Mouse (Mus musculus) CD8-positive naive resting alpha-beta T cell, adult 2 months (primary cell): ENCODE results near the gene Spsb3.

Experiments used
- DNase-seq, 2 experiments: peaks; one replicate each; pipeline ENCODE4 v3.0.0; 2022; ENCODE audit warnings: low read depth in 2 of 2, low spot score in 2 of 2

The Spsb3 gene

DNA sequence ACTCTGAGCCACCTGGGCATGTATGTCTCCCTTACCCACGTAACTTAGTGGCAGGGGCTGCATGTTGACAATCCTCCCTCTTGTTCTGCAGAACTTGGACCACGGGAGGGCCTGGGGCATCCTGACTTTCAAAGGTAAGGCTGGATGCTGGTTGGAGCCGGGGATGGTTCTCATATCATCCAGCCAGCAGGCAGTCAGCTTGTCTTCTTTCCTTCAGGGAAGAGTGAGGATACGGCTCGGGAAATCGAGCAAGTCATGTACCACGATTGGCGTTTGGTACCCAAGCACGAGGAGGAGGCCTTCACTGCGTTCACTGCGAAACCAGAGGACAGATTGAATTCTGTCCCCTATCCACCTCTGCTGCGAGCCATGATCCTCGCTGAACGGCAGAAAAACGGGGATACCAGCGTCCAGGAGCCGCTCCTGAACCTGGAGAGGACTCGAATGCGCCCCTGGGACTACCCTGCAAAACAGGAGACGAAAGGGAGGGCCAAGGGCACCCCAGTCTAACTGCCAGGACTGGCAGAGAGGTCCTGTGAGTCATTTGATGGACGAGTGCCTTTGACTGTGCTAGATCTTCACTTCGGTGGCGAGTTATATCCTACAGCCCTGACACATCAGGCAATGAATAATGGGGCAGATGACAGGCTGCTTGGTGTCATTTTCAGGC lies 9.3 kb downstream of the Spsb3 start:
- no peak for DNase-seq

DNA sequence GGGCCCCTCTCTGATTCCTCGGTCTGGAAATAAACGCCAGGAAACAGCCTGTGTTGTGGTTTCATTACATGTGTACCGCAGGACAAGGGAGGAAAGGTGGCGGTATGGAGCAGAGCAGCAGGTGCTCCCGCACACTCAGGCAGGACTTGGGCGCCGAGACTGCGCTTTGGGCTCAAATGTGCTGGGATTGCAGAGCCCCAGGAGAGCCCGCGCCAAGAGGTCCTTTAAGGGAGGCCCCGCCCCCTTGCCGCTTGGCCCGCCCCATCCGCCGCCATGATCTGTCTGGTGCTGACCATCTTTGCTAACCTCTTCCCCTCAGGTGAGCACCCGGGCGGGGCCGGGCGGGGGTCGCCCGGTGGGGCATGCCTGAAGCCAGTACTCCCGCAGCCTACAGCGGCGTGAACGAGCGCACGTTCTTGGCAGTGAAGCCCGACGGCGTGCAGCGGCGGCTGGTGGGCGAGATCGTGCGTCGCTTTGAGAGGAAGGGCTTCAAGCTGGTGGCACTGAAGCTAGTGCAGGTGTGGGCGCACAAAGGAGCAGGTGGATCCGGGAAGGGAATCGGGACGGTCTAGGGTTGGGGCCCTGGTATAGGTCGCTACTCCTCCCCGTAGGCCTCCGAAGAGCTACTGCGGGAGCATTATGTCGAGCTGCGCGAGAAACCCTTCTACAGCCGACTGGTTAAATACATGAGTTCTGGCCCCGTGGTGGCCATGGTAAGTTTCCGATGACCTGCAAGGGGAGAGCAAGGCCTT lies 10.0 kb downstream of the Spsb3 start, which contains the start of gene Nme3:
TSS of gene Nme3 (plus strand) at position 260 of the 752 bp plus-strand sequence.
- peak; percentile 36 to 55 for DNase-seq

DNA sequence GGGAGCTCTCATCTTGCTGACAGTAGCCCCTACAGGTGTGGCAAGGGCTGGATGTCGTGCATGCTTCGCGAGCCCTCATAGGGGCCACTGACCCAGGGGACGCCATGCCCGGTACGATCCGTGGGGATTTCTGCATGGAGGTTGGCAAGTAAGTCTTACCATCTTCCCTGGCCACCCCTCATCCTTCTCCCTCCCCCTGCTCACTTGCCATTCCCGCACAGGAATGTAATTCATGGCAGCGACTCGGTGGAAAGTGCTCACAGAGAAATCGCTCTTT lies 10.5 kb downstream of the Spsb3 start:
- DNase-seq = no peak

DNA sequence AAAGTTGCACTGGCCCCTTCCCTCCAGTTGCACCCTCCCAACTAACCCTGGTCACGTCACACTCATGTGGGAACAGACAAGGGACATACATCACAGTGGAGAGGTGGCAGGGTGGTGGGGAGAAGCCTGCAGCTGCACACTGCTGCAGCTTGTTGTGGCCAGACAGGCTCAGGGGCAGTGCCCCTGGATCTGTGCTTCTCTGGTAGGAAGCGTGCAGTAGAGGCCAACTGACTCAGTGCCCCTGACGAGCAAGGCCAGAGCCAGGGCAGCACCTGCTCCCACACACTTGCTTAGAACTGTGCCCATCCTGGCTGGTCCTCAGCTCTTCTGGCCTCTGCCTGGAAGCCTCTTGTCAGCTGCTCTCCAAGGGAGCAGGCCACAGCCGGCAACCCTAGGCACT lies 11.2 kb downstream of the Spsb3 start:
- DNase-seq = no peak

DNA sequence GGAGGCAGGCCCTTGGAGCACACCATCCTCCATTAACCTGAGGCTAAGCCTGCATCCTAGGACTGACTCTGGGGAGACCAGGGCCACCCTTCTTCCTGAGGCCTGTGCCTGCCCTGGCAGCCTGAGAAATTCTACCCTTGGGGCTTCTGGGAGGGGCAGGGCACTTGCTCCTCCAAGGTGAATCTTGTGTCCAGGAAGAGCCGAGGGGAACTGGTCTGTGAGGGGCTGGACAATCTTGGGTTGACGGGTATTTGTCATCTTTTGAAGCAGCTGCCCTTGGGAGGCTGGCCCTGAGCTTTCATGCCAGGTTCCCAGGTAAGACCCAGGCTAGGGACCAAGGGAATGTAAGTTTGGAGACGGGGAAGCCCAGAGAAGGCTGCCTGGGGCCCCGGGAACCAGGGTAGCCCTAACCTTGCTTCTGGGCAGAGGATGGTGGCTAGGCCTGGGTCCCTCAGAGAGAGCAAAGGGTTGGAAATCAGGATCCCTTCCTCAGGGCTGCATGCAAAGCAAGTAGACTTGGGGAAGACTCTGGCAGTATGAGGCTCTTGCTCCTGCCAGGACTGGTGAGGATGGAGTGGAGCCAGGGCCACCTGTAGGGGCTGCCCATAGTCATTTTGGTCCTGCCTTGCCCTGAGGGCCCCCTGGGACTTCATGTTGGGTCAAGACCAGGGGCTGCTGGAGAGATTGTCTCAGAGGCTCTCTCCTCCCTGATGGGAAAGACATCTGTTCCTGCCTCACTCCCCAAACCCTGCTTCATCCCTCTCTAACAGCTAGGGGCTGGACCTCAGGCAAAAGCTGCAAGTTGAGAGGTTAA lies 11.8 kb downstream of the Spsb3 start:
- DNase-seq = no peak

DNA sequence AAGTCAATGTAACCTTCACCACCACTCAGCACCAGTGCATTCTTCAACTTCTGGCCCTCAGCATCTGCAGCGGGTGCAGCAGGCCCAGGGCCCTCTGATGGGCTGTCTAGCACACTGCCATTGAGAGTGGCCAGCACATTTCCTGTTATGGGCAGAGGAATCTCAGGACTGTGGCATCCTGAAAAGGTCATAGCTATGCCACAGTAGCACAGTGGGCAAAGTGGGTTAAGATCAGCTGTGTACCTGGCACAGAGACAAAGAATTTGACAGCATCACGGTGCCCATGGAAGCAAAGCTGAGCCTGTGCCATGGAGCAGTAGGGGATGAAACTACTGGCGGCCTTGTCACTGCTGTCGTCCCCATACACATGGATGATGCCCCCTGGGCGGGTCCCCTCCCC lies 12.7 kb downstream of the Spsb3 start:
- DNase-seq = no peak

DNA sequence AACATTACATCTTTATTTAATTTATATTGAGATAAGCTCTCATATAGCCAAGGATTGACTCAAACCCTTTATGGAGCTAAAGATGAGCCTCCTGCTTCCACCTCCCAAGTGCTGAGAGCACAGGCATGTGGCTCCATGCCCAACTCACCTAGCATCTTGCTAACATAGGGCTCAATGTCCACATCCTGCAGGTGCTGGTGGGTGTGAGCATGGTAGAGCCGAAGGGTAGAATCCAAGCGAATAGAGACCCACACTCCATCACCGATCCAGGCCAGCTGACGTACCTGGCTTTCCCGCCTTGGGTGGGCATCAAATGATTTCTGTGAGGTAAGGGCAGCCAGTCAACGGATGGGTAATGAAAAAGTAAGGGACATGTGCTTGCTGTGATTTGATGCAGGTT lies 13.6 kb downstream of the Spsb3 start:
- DNase-seq = no peak

DNA sequence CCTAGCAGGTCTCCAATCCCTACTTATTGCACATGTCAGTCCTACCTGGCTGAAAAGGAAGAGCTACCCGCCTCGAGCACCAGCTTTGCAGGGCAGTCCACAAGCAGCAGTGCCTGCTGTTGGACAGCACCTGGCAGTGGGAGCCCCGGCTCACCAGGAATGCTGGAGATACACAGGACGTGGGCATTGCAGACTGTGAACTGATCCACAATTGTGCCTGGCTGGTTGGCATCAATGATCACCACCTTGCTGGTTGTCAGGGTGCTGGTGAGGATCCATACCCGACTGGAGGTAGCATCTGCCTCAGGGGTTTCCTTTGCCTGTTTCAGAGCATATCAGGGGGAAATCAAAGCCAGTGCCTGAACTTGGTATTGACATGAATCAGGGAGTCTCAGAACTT lies 15.7 kb downstream of the Spsb3 start:
- no peak for DNase-seq

DNA sequence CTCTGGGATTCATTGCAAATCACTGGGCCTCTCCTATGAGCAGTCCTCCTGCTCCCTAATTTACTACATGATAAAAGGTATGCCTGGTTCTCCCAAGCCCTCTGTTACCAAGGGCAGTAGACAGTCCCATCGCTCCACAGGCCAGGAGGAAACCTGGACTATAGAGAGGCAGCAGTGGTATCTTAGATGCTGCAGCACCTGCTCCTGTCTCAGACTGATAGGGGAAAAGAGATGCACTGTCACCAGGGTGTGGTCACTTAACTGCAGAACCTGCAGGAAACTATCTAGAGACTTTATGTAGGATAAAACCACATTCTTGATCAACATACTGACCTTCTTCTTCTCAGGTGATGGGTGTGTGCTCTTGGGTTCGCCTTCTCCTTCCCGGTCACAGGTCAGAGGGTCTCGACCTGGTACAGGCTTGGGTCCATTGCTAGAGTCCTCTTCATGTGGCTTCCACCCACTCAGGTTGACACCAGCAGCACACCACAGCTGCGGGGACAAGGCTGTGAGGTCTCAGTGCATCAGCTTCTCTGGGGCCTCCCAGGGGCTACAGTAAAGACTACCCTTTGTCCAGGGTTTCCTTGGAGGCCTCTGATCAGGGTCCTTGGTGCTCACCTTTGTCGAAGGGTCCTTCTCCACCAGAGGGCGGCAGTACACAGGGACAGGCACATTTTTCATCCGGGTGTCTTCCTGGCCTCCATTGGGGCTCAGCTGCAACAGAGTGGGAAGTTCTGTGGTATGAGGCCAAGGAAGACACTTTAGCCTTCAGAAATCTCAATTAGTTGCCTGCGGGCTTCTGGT lies 16.4 kb downstream of the Spsb3 start:
- no peak for DNase-seq

DNA sequence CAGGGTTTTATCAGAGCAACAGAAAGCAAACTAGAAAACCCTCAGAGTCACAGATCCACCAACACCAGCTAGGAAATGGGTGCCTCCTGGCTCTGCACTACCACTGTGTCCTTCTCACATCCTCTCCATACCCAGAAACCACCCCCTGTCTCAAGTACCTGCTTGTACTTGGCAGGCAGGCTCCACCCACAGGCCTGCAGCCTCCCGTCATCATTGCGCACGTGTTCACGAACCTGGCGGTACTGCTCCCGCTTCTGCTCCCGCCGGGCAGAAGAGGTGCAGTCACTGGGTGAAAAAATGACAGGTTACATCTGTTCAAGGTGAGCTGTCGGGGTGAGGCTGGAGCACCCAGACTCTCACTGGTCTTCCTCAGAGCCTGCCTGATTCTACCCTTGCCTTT lies 17.3 kb downstream of the Spsb3 start:
- DNase-seq = no peak

DNA sequence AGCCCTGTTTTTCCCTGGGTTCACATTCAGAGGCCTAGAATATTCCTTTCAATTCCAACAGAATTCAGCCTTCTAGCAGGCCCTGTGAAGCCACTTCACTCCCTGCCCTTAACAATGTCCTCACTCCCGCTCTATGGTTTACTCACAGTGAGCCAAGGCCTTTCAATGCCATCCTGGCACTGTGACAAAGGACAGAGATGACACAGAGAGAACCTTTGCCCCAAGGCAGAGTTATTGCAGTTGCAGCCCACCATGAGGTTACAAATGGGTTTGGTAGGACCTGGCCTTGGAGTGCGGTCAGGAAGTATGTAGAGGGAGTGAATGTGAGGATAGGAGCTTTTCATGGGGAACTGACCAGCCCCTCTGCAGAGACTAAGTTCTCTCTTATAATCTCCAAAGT lies 21.1 kb downstream of the Spsb3 start:
- no peak for DNase-seq

DNA sequence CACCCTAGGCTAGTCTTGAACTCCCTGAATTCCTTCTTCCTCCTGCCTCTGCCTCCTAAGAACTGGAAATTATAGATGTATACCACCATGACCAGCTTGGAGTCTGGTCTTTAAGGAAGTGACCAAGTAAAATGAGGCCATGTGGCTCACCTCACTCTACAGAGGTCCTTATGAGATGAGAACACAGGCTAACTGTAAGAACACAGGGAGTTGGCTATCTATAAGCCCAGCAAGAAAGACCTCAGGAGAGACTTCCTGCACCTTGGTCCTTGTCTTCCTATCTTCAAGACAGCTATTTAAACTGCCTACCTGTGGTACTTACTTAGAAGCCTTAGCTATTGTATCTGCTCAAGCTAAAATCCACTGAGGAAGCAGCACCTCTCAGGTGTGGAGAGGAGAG lies 27.5 kb downstream of the Spsb3 start:
- no peak for DNase-seq

DNA sequence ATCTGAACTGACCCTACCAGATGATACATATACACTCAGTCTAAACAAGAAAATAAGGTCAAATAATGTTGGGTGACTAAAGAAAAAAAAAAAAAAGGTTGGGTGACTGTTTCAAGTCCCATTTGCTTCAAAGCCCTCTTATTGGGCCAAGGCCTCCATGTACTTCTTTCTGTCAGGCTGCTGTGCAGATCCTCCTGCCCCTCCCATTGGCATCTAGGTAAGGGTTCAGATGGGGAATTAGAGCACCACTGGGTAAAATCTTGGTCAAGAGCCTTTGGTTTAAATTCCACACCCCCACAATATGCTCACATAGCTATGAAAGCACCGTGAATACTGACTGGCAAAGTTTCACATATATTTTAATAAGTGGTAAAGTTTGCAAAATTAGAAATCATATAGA lies 36.8 kb downstream of the Spsb3 start:
- no peak for DNase-seq

DNA sequence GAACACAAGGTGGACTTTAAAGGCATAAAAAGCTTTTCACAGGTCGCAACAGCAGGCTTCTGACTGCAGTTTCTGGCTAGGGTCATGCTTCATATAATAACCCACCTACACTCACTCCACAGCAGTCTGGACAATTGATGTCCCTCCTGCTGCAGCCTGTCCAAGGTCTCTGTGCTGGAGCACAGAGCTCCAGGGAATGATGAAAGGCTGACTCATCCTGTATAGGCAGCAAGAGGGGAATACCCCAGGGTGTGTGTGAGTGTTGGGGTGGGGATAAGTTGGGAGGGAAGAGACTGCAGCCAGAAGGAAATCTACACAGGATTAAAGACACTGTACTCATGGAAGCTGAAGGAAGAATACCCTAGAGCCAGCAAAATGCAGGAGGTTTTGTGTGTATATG lies 43.1 kb downstream of the Spsb3 start:
- DNase-seq = no peak

DNA sequence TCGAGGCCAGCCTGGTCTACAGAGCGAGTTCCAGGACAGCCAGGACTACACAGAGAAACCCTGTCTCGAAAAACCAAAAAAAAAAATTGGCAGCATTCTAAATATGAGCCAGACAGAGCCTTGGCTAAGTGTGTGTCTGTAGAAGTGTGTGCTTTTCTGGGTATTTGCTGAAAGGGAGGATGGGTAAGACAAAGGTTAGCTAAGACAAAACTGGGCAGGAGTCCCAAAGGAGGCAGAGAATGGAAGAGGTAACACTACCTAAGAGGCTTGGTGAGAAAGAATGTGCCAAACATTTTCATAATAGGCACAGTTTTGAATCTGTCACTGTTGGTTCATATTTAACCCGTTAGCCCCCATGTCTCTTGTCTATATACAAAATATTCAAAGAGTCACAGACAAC lies 46.0 kb downstream of the Spsb3 start:
- no peak for DNase-seq

DNA sequence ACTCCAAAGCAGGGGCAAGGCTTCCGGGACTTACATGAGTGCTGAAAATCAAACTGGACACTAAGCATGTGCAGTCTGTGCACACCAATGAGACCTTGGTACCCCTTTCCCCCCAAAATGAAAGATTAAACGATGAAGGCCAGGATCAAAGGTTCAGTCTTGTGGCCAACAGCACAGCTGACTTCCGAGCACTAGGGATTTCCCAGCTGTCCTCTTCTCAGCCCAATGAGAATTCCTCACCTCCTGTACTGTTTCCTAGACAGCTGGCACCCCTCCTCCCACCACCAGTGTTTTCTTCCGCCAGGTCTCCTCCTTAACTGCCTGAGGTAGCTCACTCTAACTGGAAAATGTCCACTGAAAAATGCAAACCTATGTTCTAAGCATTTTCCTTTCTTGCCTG lies 46.7 kb downstream of the Spsb3 start:
- no peak for DNase-seq

DNA sequence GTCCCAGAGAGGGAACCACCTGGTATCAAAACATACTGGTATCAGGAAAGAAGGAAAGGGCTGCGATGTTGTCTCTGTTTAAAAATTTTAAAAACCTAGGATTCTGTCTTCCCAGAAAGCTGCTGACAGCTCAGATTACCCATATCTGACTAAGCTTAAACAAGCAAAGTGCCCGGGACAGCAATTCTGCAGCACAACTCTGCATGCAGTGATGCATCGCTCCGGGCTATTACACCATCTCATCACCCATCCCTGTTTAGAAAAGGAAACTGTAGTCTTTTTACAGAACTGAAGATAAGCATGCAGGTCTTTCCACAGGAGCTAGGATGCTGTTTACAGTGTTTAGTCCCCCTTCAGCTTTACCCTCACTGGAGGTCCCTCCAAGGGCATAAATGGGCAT lies 48.5 kb downstream of the Spsb3 start:
- DNase-seq = no peak

DNA sequence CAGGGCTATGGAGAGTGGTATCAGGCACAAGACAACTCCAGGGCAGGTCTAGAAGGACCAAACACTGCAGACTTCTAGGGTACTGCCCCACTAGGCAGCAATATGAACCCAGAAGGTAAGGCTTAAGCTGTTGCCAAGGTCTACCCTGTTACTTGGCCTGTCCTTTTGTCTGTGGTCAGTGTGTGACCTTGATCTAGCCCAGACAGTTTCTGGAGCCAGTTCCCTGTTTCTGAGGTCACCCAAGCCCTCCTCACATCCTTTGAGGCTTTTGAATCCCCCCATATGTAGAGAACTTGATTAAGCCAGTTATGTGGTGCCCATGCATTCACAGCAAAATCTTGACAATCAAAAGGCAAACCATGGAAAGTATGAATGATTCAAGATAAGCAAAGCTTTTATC lies 49.2 kb downstream of the Spsb3 start:
- DNase-seq = no peak

DNA sequence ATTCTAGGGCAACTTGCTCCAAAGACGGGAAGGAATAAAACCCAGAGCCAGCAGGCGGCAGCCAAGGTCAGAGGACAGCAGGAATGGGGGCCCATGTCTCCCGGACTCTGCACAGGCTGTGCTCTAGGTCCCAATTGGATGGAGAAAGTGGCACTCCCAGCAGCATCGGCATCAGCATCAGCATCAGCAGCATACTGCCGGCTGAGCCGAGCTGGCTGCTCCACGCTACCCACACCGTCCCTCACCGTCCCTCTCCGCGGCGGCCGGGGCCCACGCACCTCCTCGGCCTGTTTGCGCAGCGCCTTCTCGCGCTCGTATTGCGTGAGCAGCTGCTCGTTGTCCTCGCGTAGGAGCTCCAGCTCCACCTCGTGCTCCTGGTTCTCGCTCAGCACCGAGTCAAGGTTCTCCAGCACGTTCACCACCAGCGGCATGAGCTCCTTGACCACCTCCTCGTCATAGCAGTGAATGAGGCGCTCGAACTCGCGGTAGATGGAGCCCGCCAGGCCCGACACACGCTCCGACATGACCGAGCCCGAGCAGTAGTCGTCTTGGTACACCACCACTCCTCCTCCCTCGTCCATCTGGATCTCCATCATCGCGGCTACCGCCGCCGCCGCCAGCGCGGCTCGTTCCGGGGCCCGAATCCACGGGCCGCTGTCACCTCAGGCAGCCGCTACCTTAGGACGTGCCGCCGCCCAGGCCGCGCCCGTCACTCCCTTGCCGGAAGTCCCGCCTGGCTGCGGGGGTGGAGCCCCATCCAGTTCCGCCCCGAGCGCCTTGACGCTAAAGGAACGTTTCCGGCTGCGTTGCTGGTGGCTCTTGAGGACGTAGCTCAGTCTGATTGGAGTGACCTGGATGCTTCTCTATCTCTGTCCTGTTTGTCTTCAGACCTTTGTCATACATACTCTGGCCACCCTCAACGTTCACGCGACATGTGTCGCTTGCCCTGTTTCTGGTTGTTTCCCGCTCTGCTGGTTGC lies 50.1 kb downstream of the Spsb3 start, which contains the start of gene Mapk8ip3:
TSS of gene Mapk8ip3 (minus strand) at position 719 of the 979 bp plus-strand sequence.
- DNase-seq = peak; percentile 92 to 96

DNA sequence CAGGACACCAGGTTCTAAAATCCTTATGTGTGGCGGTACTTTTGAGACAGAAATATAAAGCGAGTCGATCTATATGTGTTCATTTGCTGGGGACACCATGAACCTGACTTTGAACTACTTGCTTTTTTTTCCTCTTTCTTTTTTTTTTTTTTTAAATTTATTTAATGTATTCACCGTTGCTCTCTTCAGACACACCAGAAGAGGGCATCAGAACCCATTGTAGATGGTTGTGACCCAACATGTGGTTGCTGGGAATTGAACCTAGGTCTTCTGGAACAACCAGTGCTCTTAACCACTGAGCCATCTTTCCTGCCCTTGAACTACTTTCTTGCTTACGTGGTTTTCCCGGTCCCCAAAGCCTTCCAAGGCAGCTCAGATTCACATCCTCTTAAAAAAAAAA lies 50.8 kb downstream of the Spsb3 start:
- no peak for DNase-seq
